Mouse (Mus musculus) lung, postnatal 0 days (tissue): ENCODE results near the gene Armh1. TPM values are rescaled to one million over a fixed set of nuclear protein-coding genes. Genes with fewer than 3 reads are reported as not detected.

Experiments used
- ATAC-seq: fragments of 200-750 bp; cut with Nextera tagmentation; 2 replicates; pipeline ENCODE4 v1.8.0; 2017; ENCODE audit warnings: moderate library complexity
- DNase-seq: peaks from one replicate; pipeline ENCODE4 v3.0.0-alpha.2; 2016; ENCODE audit warnings: low spot score
- H3K27ac ChIP-seq: fragments of 300-500 bp; sonication (generic); 2 replicates; pipeline ENCODE4 v1.5.1; 2014; ENCODE audit warnings: antibody characterized with exemption, mild to moderate bottlenecking, low read length, mixed read lengths
- H3K27me3 ChIP-seq: fragments of 300-500 bp; sonication (generic); replicated peaks from 2 replicates; pipeline ENCODE4 v1.6.1; 2014; ENCODE audit warnings: low read length, mixed read lengths; ENCODE audit not compliant: insufficient read depth
- H3K36me3 ChIP-seq: fragments of 300-500 bp; sonication (generic); 2 replicates; pipeline ENCODE4 v1.6.1; 2014; ENCODE audit warnings: low read length, mixed read lengths; ENCODE audit not compliant: insufficient read depth
- H3K4me1 ChIP-seq: fragments of 300-500 bp; sonication (generic); 2 replicates; pipeline ENCODE4 v1.6.1; 2014; ENCODE audit warnings: antibody characterized with exemption, low read depth, low read length, mixed read lengths; ENCODE audit not compliant: insufficient read depth
- H3K4me2 ChIP-seq: fragments of 300-500 bp; sonication (generic); replicated peaks from 2 replicates; pipeline ENCODE4 v1.6.1; 2014; ENCODE audit warnings: low read depth, mild to moderate bottlenecking, low read length, moderate library complexity, mixed read lengths
- H3K4me3 ChIP-seq: fragments of 300-500 bp; sonication (generic); 2 replicates; pipeline ENCODE4 v1.5.1; 2014; ENCODE audit warnings: low read depth, low read length
- H3K9ac ChIP-seq: fragments of 300-500 bp; sonication (generic); replicated peaks from 2 replicates; pipeline ENCODE4 v1.6.1; 2014; ENCODE audit warnings: low read depth, mild to moderate bottlenecking
- H3K9me3 ChIP-seq: fragments of 300-500 bp; sonication (generic); 2 replicates; pipeline ENCODE4 v1.6.1; 2016; ENCODE audit warnings: low read length, mixed read lengths
- CTCF ChIP-seq: IDR thresholded peaks from 2 replicates; pipeline ENCODE4 v1.5.1; 2016; ENCODE audit warnings: antibody characterized with exemption, mild to moderate bottlenecking
- EP300 ChIP-seq: IDR thresholded peaks from 2 replicates; pipeline ENCODE4 v1.6.1; 2016; ENCODE audit warnings: antibody characterized with exemption, mild to moderate bottlenecking, control low read depth
- WGBS: fragments of 180-500 bp; shearing (Covaris S2); extraction: QIAGEN DNeasy Blood & Tissue Kit; methylation state at CpG from one replicate; pipeline ENCODE4 v1.1.7; 2014; 5-methylcytosine and 5-hydroxymethylcytosine counted together
- polyA plus RNA-seq: library from polyadenylated mRNA; unstranded; fragments of >200 nt; fragmentation: Nextera tagmentation; extraction: Ambion mirVana; gene quantifications from 2 replicates; pipeline ENCODE4 v1.2.1, GENCODE M21; 2015

The Armh1 gene
- polyA plus RNA-seq, 1 experiment from 2014 or later: 3.8 TPM

- no peaks in the 10 kb centered on the region for H3K4me1 ChIP-seq
- H3K36me3 ChIP-seq: peaks cover 14% of the 10 kb centered on the region
- H3K9me3 ChIP-seq: no peaks in the 10 kb centered on the region
- 13% methylated on average over 6 of the region's 6 CpGs for WGBS
- TF ChIP-seq EP300: no peak
- peak; percentile 96 for TF ChIP-seq CTCF
- H3K27me3 ChIP-seq: no peaks in the 10 kb centered on the region
- H3K27ac ChIP-seq: no peak overlapping the region
- H3K4me2 ChIP-seq: no peak overlapping the region
- ATAC-seq (peak; percentile 64), DNase-seq (peak; percentile 82)
- no peak overlapping the region for H3K4me3 ChIP-seq
- H3K9ac ChIP-seq: no peak overlapping the region
Measured at GRCm38 (mm10) chr4:117270278-117270677, 18.4 kb upstream of the Armh1 start.

- TF ChIP-seq EP300: no peak
- TF ChIP-seq CTCF: no peak
- Histone ChIP-seq H3K4me3 (no peak overlapping the region), H3K4me2 (no peak overlapping the region), H3K9ac (no peak overlapping the region), H3K4me1 (no peaks in the 10 kb centered on the region), H3K9me3 (no peaks in the 10 kb centered on the region), H3K27me3 (no peaks in the 10 kb centered on the region), H3K36me3 (peaks cover 6% of the 10 kb centered on the region; the same call in 1 of the 2 replicates), H3K27ac (no peak overlapping the region)
- WGBS: 86% methylated on average over 25 of the region's 25 CpGs
- DNase-seq (no peak), ATAC-seq (no peak)
Measured at GRCm38 (mm10) chr4:117267831-117268437, 16.0 kb upstream of the Armh1 start.

GRCm38 (mm10) chr4:117267284-117267683, 15.4 kb upstream of the Armh1 start:
- no peak overlapping the region for H3K9ac ChIP-seq

DNA sequence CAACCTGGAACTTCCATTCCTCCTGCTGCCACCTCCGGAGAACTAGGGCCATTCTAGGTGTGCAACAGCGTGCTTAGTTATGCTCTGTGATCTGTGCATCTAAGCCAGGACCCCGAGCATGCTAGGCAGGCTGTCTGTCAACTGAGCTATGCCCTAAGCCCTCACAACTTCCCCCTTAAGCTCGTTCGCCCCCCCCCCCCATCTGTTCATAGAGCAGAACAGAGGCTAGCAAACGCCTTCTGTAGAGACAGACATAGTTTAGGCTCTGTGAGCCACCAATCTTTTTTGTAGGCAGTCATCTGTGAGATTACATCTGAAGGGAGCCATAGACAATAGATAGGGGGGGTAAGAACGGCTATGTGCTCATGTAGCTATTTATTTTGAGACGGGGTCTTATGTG, 11.1 kb upstream of the Armh1 start:
- Histone ChIP-seq H3K36me3 (no peaks in the 10 kb centered on the region; the same call in 1 of the 2 replicates), H3K27ac (no peak overlapping the region), H3K4me2 (no peak overlapping the region), H3K9ac (no peak overlapping the region), H3K4me3 (no peak overlapping the region), H3K4me1 (no peaks in the 10 kb centered on the region), H3K9me3 (no peaks in the 10 kb centered on the region), H3K27me3 (no peaks in the 10 kb centered on the region)
- 72% methylated on average over 7 of the region's 8 CpGs for WGBS
- no peak for DNase-seq
- TF ChIP-seq CTCF (no peak), EP300 (no peak)
- no peak for ATAC-seq

More at GRCm38 (mm10) chr4:117267284-117267683, 15.4 kb upstream of the Armh1 start:
- no peak overlapping the region for H3K4me2 ChIP-seq
- TF ChIP-seq CTCF (peak; percentile 98), EP300 (no peak)
- no peaks in the 10 kb centered on the region for H3K27me3 ChIP-seq
- ATAC-seq (0 out of 2 replicates have a peak, but pooled peaks have one; percentile 32), DNase-seq (peak; percentile 73)
- H3K9me3 ChIP-seq: no peaks in the 10 kb centered on the region
- 5% methylated on average over 2 of the region's 2 CpGs for WGBS
- no peak overlapping the region for H3K27ac ChIP-seq
- no peaks in the 10 kb centered on the region for H3K4me1 ChIP-seq
- H3K4me3 ChIP-seq: no peak overlapping the region
- no peaks in the 10 kb centered on the region; the same call in 1 of the 2 replicates for H3K36me3 ChIP-seq

GRCm38 (mm10) chr4:117262101-117262913, 10.4 kb upstream of the Armh1 start:
- WGBS: 68% methylated on average over 13 of the region's 13 CpGs

DNA sequence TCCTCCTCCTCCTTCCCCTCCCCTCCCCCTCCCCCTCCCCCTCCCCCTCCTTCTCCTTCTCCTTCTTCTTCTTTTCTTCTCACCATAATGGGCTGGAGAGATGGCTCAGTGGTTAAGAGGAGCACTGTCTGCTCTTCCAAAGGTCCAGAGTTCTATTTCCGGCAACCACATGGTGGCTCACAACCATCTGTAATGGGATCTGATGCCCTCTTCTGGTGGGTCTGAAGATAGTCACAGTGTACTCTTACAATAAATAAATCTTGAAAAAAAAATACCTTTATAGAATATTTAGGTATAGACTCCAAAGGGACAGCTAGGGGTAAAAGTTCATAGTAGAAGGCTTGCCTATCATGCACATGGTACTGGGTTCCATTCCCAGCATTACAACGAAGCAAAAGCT, 9.3 kb upstream of the Armh1 start:
- ATAC-seq (no peak), DNase-seq (no peak)
- Histone ChIP-seq H3K4me1 (no peaks in the 10 kb centered on the region), H3K9ac (no peak overlapping the region), H3K27ac (no peak overlapping the region), H3K4me2 (no peak overlapping the region), H3K36me3 (no peaks in the 10 kb centered on the region), H3K27me3 (no peaks in the 10 kb centered on the region), H3K9me3 (no peaks in the 10 kb centered on the region), H3K4me3 (no peak overlapping the region)
- TF ChIP-seq CTCF (no peak), EP300 (no peak)
- WGBS: 89% methylated on average over 2 of the region's 2 CpGs

More at GRCm38 (mm10) chr4:117262101-117262913, 10.4 kb upstream of the Armh1 start:
- H3K9me3 ChIP-seq: no peaks in the 10 kb centered on the region
- ATAC-seq (no peak), DNase-seq (no peak)
- no peaks in the 10 kb centered on the region for H3K36me3 ChIP-seq
- no peak for TF ChIP-seq EP300
- TF ChIP-seq CTCF: no peak
- no peaks in the 10 kb centered on the region for H3K4me1 ChIP-seq
- no peak overlapping the region for H3K27ac ChIP-seq
- H3K9ac ChIP-seq: no peak overlapping the region
- H3K4me2 ChIP-seq: no peak overlapping the region
- H3K27me3 ChIP-seq: no peaks in the 10 kb centered on the region
- no peak overlapping the region for H3K4me3 ChIP-seq
